Comparison of ENCODE assay signal across 8 mouse cellular contexts in genomic region chr16:48994343-48994693, GRCm38 (mm10). TPM values are rescaled to one million over a fixed set of nuclear protein-coding genes. Genes with fewer than 3 reads are reported as not detected.
DNase-seq lines count a peak whose midpoint lies in the region; ATAC-seq and TF ChIP-seq lines count a peak whose summit lies in the region.

No protein-coding gene starts in this region.

- H3K27ac ChIP-seq in kidney, postnatal 0 days = no peak overlapping the region
- peak overlapping the region; percentile 55; the same call in 1 of the 2 replicates for H3K27ac ChIP-seq in embryonic facial prominence, embryonic 13.5 days
- H3K27ac ChIP-seq in limb, embryonic 10.5 days = peak overlapping the region; percentile 97
- H3K27ac ChIP-seq in neural tube, embryonic 12.5 days = no peak overlapping the region

- H3K9ac ChIP-seq in kidney, postnatal 0 days (ENCODE audit: low read depth, low read length) = peak overlapping the region; percentile 98
- H3K9ac ChIP-seq in embryonic facial prominence, embryonic 13.5 days = peak overlapping the region; percentile 99
- H3K9ac ChIP-seq in neural tube, embryonic 12.5 days = peak overlapping the region; percentile 94

- no peaks in the 10 kb centered on the region for H3K36me3 ChIP-seq in kidney, postnatal 0 days (ENCODE audit: insufficient read depth, low read length)
- peaks cover 6% of the 10 kb centered on the region for H3K36me3 ChIP-seq in embryonic facial prominence, embryonic 13.5 days
- H3K36me3 ChIP-seq in limb, embryonic 10.5 days = peaks cover 40% of the 10 kb centered on the region
- peaks cover under 1% of the 10 kb centered on the region; the same call in 1 of the 2 replicates for H3K36me3 ChIP-seq in neural tube, embryonic 12.5 days

- ATAC-seq in kidney, postnatal 0 days (replicated peaks; ENCODE audit: low FRiP score, low read depth) = no peak
- ATAC-seq in embryonic facial prominence, embryonic 13.5 days (ENCODE audit: insufficient number of reproducible peaks, insufficient read depth, low FRiP score, low TSS enrichment, low read depth) = no peak
- ATAC-seq in neural tube, embryonic 12.5 days (ENCODE audit: low FRiP score, low read depth) = peak; percentile 56

- H3K9me3 ChIP-seq in kidney, postnatal 0 days (replicated peaks; ENCODE audit: low read length) = no peaks in the 10 kb centered on the region
- no peaks in the 10 kb centered on the region for H3K9me3 ChIP-seq in embryonic facial prominence, embryonic 13.5 days
- no peaks in the 10 kb centered on the region for H3K9me3 ChIP-seq in limb, embryonic 10.5 days (replicated peaks)
- H3K9me3 ChIP-seq in neural tube, embryonic 12.5 days = no peaks in the 10 kb centered on the region

- H3K4me2 ChIP-seq in kidney, postnatal 0 days (ENCODE audit: low read length) = peak overlapping the region; percentile 58
- peak overlapping the region; percentile 79 for H3K4me2 ChIP-seq in embryonic facial prominence, embryonic 13.5 days
- peak overlapping the region; percentile 86 for H3K4me2 ChIP-seq in neural tube, embryonic 12.5 days (replicated peaks)

- DNase-seq in kidney, postnatal 0 days (ENCODE audit: low spot score) = no peak
- no peak for DNase-seq in kidney, postnatal 4 days
- no peak for DNase-seq in limb, embryonic 10.5 days (ENCODE audit: low spot score)
- DNase-seq in gastrocnemius, postnatal 4 days (ENCODE audit: low spot score in 2 of 2) = no peak
- no peak for DNase-seq in retina, postnatal 1 day
- DNase-seq in embryo, embryonic 10.5 days (ENCODE audit: low spot score) = no peak

- 0 out of 2 replicates have a peak, but pooled peaks cover 4% of the 10 kb centered on the region for H3K4me1 ChIP-seq in kidney, postnatal 0 days (replicated peaks; ENCODE audit: insufficient read depth, low read length)
- H3K4me1 ChIP-seq in embryonic facial prominence, embryonic 13.5 days = peaks cover 20% of the 10 kb centered on the region
- peaks cover 12% of the 10 kb centered on the region for H3K4me1 ChIP-seq in limb, embryonic 10.5 days
- peaks cover 12% of the 10 kb centered on the region for H3K4me1 ChIP-seq in neural tube, embryonic 12.5 days

- H3K27me3 ChIP-seq in kidney, postnatal 0 days (ENCODE audit: insufficient read depth, low read length) = no peaks in the 10 kb centered on the region
- H3K27me3 ChIP-seq in embryonic facial prominence, embryonic 13.5 days = no peaks in the 10 kb centered on the region
- no peaks in the 10 kb centered on the region for H3K27me3 ChIP-seq in limb, embryonic 10.5 days (ENCODE audit: low read depth, poor library complexity, severe bottlenecking)
- no peaks in the 10 kb centered on the region for H3K27me3 ChIP-seq in neural tube, embryonic 12.5 days (replicated peaks)

- WGBS in kidney, postnatal 0 days = 1% methylated on average over 18 of the region's 18 CpGs
- whole genome bisulfite sequencing in embryonic facial prominence, embryonic 13.5 days = under 1% methylated on average over 18 of the region's 18 CpGs
- 0% methylated on average over 18 of the region's 18 CpGs for WGBS in limb, embryonic 10.5 days
- WGBS in neural tube, embryonic 12.5 days = 0% methylated on average over 18 of the region's 18 CpGs

- H3K4me3 ChIP-seq in kidney, postnatal 0 days (replicated peaks; ENCODE audit: low read depth, low read length) = peak overlapping the region; percentile 76
- H3K4me3 ChIP-seq in embryonic facial prominence, embryonic 13.5 days = peak overlapping the region; percentile 87
- peak overlapping the region; percentile 78 for H3K4me3 ChIP-seq in limb, embryonic 10.5 days
- H3K4me3 ChIP-seq in neural tube, embryonic 12.5 days = peak overlapping the region; percentile 87

- no peak for TF ChIP-seq CTCF in kidney, postnatal 0 days (IDR thresholded peaks at IDR 0.05; ENCODE audit: low read depth)

RNA-seq across cellular contexts. Expression of gene Cip2a, which starts 0.3 kb away (rescaled TPM):
- 11.7 and 12.1 TPM in 2 replicates for polyA plus RNA-seq in kidney, postnatal 0 days (2015; fragmentation: Nextera tagmentation; extraction: Ambion mirVana)
- polyA plus RNA-seq in embryonic facial prominence, embryonic 13.5 days (2015; fragmentation: Nextera tagmentation; extraction: Ambion mirVana) = 30.7 TPM in 2 replicates
- polyA plus RNA-seq in limb, embryonic 10.5 days (2016; fragmentation: Nextera tagmentation; extraction: Ambion mirVana) = 40.7 and 45.2 TPM in 2 replicates
- polyA plus RNA-seq in neural tube, embryonic 12.5 days (2016; fragmentation: Nextera tagmentation; extraction: Ambion mirVana) = 20.9 and 24.6 TPM in 2 replicates
- total RNA-seq in gastrocnemius, postnatal 4 days (2021) = 10 to 100 TPM; 10.8 to 12.2 TPM

RNA-seq across cellular contexts. Expression of gene Dzip3, which starts 0.4 kb away (rescaled TPM):
- polyA plus RNA-seq in kidney, postnatal 0 days (2015; fragmentation: Nextera tagmentation; extraction: Ambion mirVana) = 17.5 and 18.2 TPM in 2 replicates
- 37.3 and 38.8 TPM in 2 replicates for polyA plus RNA-seq in embryonic facial prominence, embryonic 13.5 days (2015; fragmentation: Nextera tagmentation; extraction: Ambion mirVana)
- 26.2 and 37.4 TPM in 2 replicates for polyA plus RNA-seq in limb, embryonic 10.5 days (2016; fragmentation: Nextera tagmentation; extraction: Ambion mirVana)
- 44.2 and 48.3 TPM in 2 replicates for polyA plus RNA-seq in neural tube, embryonic 12.5 days (2016; fragmentation: Nextera tagmentation; extraction: Ambion mirVana)
- 10 to 100 TPM; 13.8 to 18.7 TPM for total RNA-seq in gastrocnemius, postnatal 4 days (2021)

Comparison
In these comparisons a context has a peak if more than half of its experiments do, and no peak if none do; other contexts are left out.
1. H3K27ac ChIP-seq: peak in embryonic facial prominence, embryonic 13.5 days (single experiment) and limb, embryonic 10.5 days (single experiment); none in kidney, postnatal 0 days (single experiment) and neural tube, embryonic 12.5 days (single experiment).
2. Peak in every context shown above with its lines, with median percentiles within 50 percentile points of each other: H3K4me2 ChIP-seq, H3K4me3 ChIP-seq and H3K9ac ChIP-seq.